Mouse (Mus musculus) ovary, postnatal 14 days (tissue): ENCODE results near the gene Gm44579.

Source experiments
- DNase-seq: peaks from one replicate; pipeline ENCODE4 v3.0.0; 2022; ENCODE audit warnings: low spot score

The Gm44579 gene

GRCm38 (mm10) chr15:98220877-98221276 lies at the start of gene Gm44579, which contains the start of gene Olfr287:
Gene Gm44579 (minus strand): TSS chr15:98220977.
Gene Olfr287 (minus strand): TSS chr15:98221056.
- DNase-seq: no peak

GRCm38 (mm10) chr15:98257776-98258175 lies 37.0 kb upstream of the Gm44579 start:
- no peak for DNase-seq

GRCm38 (mm10) chr15:98257193-98257592 lies 36.4 kb upstream of the Gm44579 start, which contains the start of gene H1fnt:
Gene H1fnt (minus strand): TSS chr15:98257293.
- DNase-seq: no peak

GRCm38 (mm10) chr15:98256271-98256670 lies 35.5 kb upstream of the Gm44579 start:
- DNase-seq: no peak

GRCm38 (mm10) chr15:98235442-98235841 lies 14.7 kb upstream of the Gm44579 start:
- DNase-seq: no peak

GRCm38 (mm10) chr15:98234350-98234749 lies 13.6 kb upstream of the Gm44579 start, which contains the start of gene Olfr286:
Gene Olfr286 (minus strand): TSS chr15:98234450.
- DNase-seq: no peak

GRCm38 (mm10) chr15:98226096-98226495 lies 5.3 kb upstream of the Gm44579 start:
- no peak for DNase-seq

- DNase-seq: no peak
Observed at GRCm38 (mm10) chr15:98225610-98226009, 4.8 kb upstream of the Gm44579 start.

- DNase-seq: no peak
Observed at GRCm38 (mm10) chr15:98222377-98222776, 1.6 kb upstream of the Gm44579 start.

GRCm38 (mm10) chr15:98214130-98214529 lies 6.6 kb downstream of the Gm44579 start:
- DNase-seq: no peak

- DNase-seq: no peak
Observed at GRCm38 (mm10) chr15:98213336-98213870, 7.4 kb downstream of the Gm44579 start.

- DNase-seq: no peak
Observed at GRCm38 (mm10) chr15:98209676-98210075, 11.1 kb downstream of the Gm44579 start.

- DNase-seq: no peak
Observed at GRCm38 (mm10) chr15:98195442-98195841, 25.3 kb downstream of the Gm44579 start, which contains the start of gene Olfr288. Gene Olfr288 (minus strand): TSS chr15:98195542.

- DNase-seq: no peak
Observed at GRCm38 (mm10) chr15:98184456-98184855, 36.3 kb downstream of the Gm44579 start.

- DNase-seq: no peak
Observed at GRCm38 (mm10) chr15:98181856-98182570, 38.8 kb downstream of the Gm44579 start.

- DNase-seq: peak; percentile 82
Observed at GRCm38 (mm10) chr15:98181132-98181711, 39.6 kb downstream of the Gm44579 start.

- DNase-seq: no peak
Observed at GRCm38 (mm10) chr15:98180567-98181131, 40.1 kb downstream of the Gm44579 start.

GRCm38 (mm10) chr15:98177320-98177719 lies 43.5 kb downstream of the Gm44579 start:
- no peak for DNase-seq

- DNase-seq: no peak
Observed at GRCm38 (mm10) chr15:98173821-98174220, 47.0 kb downstream of the Gm44579 start.

GRCm38 (mm10) chr15:98172113-98172512 lies 48.7 kb downstream of the Gm44579 start:
- no peak for DNase-seq

GRCm38 (mm10) chr15:98170917-98171316 lies 49.9 kb downstream of the Gm44579 start:
- no peak for DNase-seq

GRCm38 (mm10) chr15:98170365-98170764 lies 50.4 kb downstream of the Gm44579 start:
- DNase-seq: no peak

- DNase-seq: no peak
Observed at GRCm38 (mm10) chr15:98168622-98169004, 52.2 kb downstream of the Gm44579 start.
